Comparison of ENCODE assay signal across 8 mouse cellular contexts in the genomic region with DNA sequence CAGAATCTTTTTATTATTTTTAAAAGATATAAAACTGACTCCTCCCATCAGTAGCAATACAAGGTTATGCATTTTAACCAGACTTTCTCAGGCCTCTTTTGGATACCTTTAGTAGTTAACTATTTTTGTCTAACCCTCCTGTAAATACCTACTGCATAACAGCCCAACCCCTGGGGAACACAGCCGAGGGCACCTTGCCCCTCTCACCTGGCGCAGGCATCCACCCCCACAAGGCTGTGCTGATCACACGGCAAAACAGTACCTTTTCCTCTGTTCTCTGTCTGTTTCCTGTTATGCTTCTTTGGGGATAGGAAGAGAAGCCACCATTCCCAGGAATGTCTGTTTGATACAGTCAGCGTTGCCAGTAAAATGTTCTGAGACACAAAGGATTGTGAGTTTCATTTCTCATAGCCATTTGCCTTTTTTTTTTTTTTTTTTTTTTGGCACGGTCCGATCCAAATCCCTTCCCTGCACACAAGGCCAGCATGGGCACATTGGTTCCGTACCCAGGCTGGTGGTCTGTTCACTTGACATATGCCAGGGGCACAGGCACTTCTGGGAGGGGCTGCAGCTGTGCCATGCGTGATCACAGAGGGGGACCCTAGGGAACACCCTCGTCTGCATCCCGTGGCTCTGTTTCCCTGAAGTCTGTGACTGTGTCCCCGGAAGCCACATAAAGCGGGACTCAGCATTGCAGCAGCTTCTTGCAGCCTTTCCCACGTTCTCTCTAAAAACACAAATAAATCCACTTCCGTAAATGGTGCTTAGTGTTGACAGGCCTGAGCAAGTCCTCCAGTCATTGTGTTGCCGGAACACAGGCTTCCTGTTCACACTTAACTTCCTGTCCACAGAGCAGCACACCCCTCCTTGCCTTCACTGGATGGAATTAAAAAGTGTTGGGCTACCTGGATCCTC. TPM values are rescaled to one million over a fixed set of nuclear protein-coding genes. Genes with fewer than 3 reads are reported as not detected.
DNase-seq lines count a peak whose midpoint lies in the region; ATAC-seq lines count a peak whose summit lies in the region.

No protein-coding gene starts in this region.

- 61% methylated on average over 15 of the region's 15 CpGs for WGBS in heart, embryonic 13.5 days
- 50% methylated on average over 15 of the region's 15 CpGs for WGBS in liver, embryonic 13.5 days (ENCODE audit: insufficient replicate concordance)

- H3K4me3 ChIP-seq in heart, embryonic 13.5 days: no peak overlapping the region
- no peak overlapping the region for H3K4me3 ChIP-seq in liver, embryonic 13.5 days (replicated peaks)

- no peaks in the 10 kb centered on the region for H3K9me3 ChIP-seq in heart, embryonic 13.5 days
- H3K9me3 ChIP-seq in liver, embryonic 13.5 days (replicated peaks): no peaks in the 10 kb centered on the region

- H3K27ac ChIP-seq in heart, embryonic 13.5 days (replicated peaks): peak overlapping the region; percentile 91
- H3K27ac ChIP-seq in liver, embryonic 13.5 days: peak overlapping the region; percentile 86

- H3K4me1 ChIP-seq in heart, embryonic 13.5 days: peaks cover 42% of the 10 kb centered on the region
- H3K4me1 ChIP-seq in liver, embryonic 13.5 days (replicated peaks): peaks cover 76% of the 10 kb centered on the region

- DNase-seq in thymus, postnatal 0 days (ENCODE audit: low spot score): peak; percentile 59
- DNase-seq in thymus, postnatal 10 days (ENCODE audit: low spot score in 2 of 2): no peak
- DNase-seq in liver, embryonic 13.5 days: no peak
- peak; percentile 36 for DNase-seq in thymus, postnatal 25 days
- DNase-seq in adrenal gland, postnatal 25 days: no peak
- no peak for DNase-seq in testis, postnatal 10 days (ENCODE audit: low spot score)

- peak overlapping the region; percentile 31 for H3K4me2 ChIP-seq in heart, embryonic 13.5 days
- peak overlapping the region; percentile 60 for H3K4me2 ChIP-seq in liver, embryonic 13.5 days

- H3K36me3 ChIP-seq in heart, embryonic 13.5 days: peaks cover 71% of the 10 kb centered on the region
- peaks cover 62% of the 10 kb centered on the region for H3K36me3 ChIP-seq in liver, embryonic 13.5 days

- H3K9ac ChIP-seq in heart, embryonic 13.5 days: peak overlapping the region; percentile 62
- H3K9ac ChIP-seq in liver, embryonic 13.5 days: peak overlapping the region; percentile 60; the same call in 1 of the 2 replicates

- H3K27me3 ChIP-seq in heart, embryonic 13.5 days (replicated peaks): no peaks in the 10 kb centered on the region
- no peaks in the 10 kb centered on the region for H3K27me3 ChIP-seq in liver, embryonic 13.5 days

- ATAC-seq in heart, embryonic 13.5 days (ENCODE audit: extremely low read depth, insufficient number of reproducible peaks, low FRiP score, low TSS enrichment): no peak
- no peak for ATAC-seq in liver, embryonic 13.5 days (ENCODE audit: low read depth)
- ATAC-seq in megakaryocyte-erythroid progenitor cell, adult 5-6 weeks (replicated peaks; ENCODE audit: low FRiP score, low TSS enrichment, poor library complexity, severe bottlenecking): no peak

RNA-seq across cellular contexts. Expression of a gene that starts 17.6 kb away (rescaled TPM):
- 119 and 139 TPM in 2 replicates for polyA plus RNA-seq in thymus, postnatal 0 days (2015; fragmentation: Nextera tagmentation; extraction: Ambion mirVana)
- polyA plus RNA-seq in heart, embryonic 13.5 days (2015; fragmentation: Nextera tagmentation; extraction: Ambion mirVana): 53.8 and 54.5 TPM in 2 replicates
- 31.0 and 32.0 TPM in 2 replicates for polyA plus RNA-seq in liver, embryonic 13.5 days (2015; fragmentation: Nextera tagmentation; extraction: Ambion mirVana)
- 35.7 and 47.5 TPM in 2 replicates for total RNA-seq in adrenal gland, postnatal 25 days (2021)
- 55.0 and 65.2 TPM in 2 replicates for total RNA-seq in megakaryocyte-erythroid progenitor cell, adult 5-6 weeks (2014; fragmentation: Nextera tagmentation)
- total RNA-seq in megakaryocyte-erythroid progenitor cell, adult 5-6 weeks (2017): 49.4 and 53.2 TPM in 2 replicates

RNA-seq across cellular contexts. Expression of a gene that starts 30.4 kb away (rescaled TPM):
- 72.3 and 75.1 TPM in 2 replicates for polyA plus RNA-seq in thymus, postnatal 0 days (2015; fragmentation: Nextera tagmentation; extraction: Ambion mirVana)
- 28.1 and 30.3 TPM in 2 replicates for polyA plus RNA-seq in heart, embryonic 13.5 days (2015; fragmentation: Nextera tagmentation; extraction: Ambion mirVana)
- polyA plus RNA-seq in liver, embryonic 13.5 days (2015; fragmentation: Nextera tagmentation; extraction: Ambion mirVana): 14.8 and 16.3 TPM in 2 replicates
- total RNA-seq in adrenal gland, postnatal 25 days (2021): 50.4 and 52.3 TPM in 2 replicates
- total RNA-seq in megakaryocyte-erythroid progenitor cell, adult 5-6 weeks (2014; fragmentation: Nextera tagmentation): 81.5 and 99.6 TPM in 2 replicates
- 45.2 and 48.5 TPM in 2 replicates for total RNA-seq in megakaryocyte-erythroid progenitor cell, adult 5-6 weeks (2017)

RNA-seq across cellular contexts. Expression of a gene that starts 31.2 kb away (rescaled TPM):
- polyA plus RNA-seq in thymus, postnatal 0 days (2015; fragmentation: Nextera tagmentation; extraction: Ambion mirVana): 80.3 and 86.3 TPM in 2 replicates
- 28.5 and 29.3 TPM in 2 replicates for polyA plus RNA-seq in heart, embryonic 13.5 days (2015; fragmentation: Nextera tagmentation; extraction: Ambion mirVana)
- 43.3 and 49.0 TPM in 2 replicates for polyA plus RNA-seq in liver, embryonic 13.5 days (2015; fragmentation: Nextera tagmentation; extraction: Ambion mirVana)
- total RNA-seq in adrenal gland, postnatal 25 days (2021): 74.6 and 93.8 TPM in 2 replicates
- 351 and 396 TPM in 2 replicates for total RNA-seq in megakaryocyte-erythroid progenitor cell, adult 5-6 weeks (2014; fragmentation: Nextera tagmentation)
- 330 and 379 TPM in 2 replicates for total RNA-seq in megakaryocyte-erythroid progenitor cell, adult 5-6 weeks (2017)

RNA-seq across cellular contexts. Expression of a gene that starts 47.8 kb away (rescaled TPM):
- not detected in 2 replicates for polyA plus RNA-seq in thymus, postnatal 0 days (2015; fragmentation: Nextera tagmentation; extraction: Ambion mirVana)
- polyA plus RNA-seq in heart, embryonic 13.5 days (2015; fragmentation: Nextera tagmentation; extraction: Ambion mirVana): not detected in 2 replicates
- polyA plus RNA-seq in liver, embryonic 13.5 days (2015; fragmentation: Nextera tagmentation; extraction: Ambion mirVana): not detected in 2 replicates
- not detected in 2 replicates for total RNA-seq in adrenal gland, postnatal 25 days (2021)
- not detected in 2 replicates for total RNA-seq in megakaryocyte-erythroid progenitor cell, adult 5-6 weeks (2014; fragmentation: Nextera tagmentation)
- not detected in 2 replicates for total RNA-seq in megakaryocyte-erythroid progenitor cell, adult 5-6 weeks (2017)

RNA-seq across cellular contexts. Expression of a gene that starts 52.8 kb away (rescaled TPM):
- not detected in 2 replicates for polyA plus RNA-seq in thymus, postnatal 0 days (2015; fragmentation: Nextera tagmentation; extraction: Ambion mirVana)
- not detected in 2 replicates for polyA plus RNA-seq in heart, embryonic 13.5 days (2015; fragmentation: Nextera tagmentation; extraction: Ambion mirVana)
- not detected in 2 replicates for polyA plus RNA-seq in liver, embryonic 13.5 days (2015; fragmentation: Nextera tagmentation; extraction: Ambion mirVana)
- total RNA-seq in adrenal gland, postnatal 25 days (2021): 0.09 TPM in 1 of 2 replicates, not detected in the other
- not detected in 2 replicates for total RNA-seq in megakaryocyte-erythroid progenitor cell, adult 5-6 weeks (2014; fragmentation: Nextera tagmentation)
- total RNA-seq in megakaryocyte-erythroid progenitor cell, adult 5-6 weeks (2017): not detected in 2 replicates

Comparison
In these comparisons a context has a peak if more than half of its experiments do, and no peak if none do; other contexts are left out.
1. DNase-seq: peak in thymus, postnatal 0 days (single experiment) and thymus, postnatal 25 days (single experiment); none in thymus, postnatal 10 days (0 of 2), liver, embryonic 13.5 days (single experiment), adrenal gland, postnatal 25 days (single experiment) and testis, postnatal 10 days (single experiment).